Mouse (Mus musculus): ENCODE results near the gene Capns1.

DNA sequence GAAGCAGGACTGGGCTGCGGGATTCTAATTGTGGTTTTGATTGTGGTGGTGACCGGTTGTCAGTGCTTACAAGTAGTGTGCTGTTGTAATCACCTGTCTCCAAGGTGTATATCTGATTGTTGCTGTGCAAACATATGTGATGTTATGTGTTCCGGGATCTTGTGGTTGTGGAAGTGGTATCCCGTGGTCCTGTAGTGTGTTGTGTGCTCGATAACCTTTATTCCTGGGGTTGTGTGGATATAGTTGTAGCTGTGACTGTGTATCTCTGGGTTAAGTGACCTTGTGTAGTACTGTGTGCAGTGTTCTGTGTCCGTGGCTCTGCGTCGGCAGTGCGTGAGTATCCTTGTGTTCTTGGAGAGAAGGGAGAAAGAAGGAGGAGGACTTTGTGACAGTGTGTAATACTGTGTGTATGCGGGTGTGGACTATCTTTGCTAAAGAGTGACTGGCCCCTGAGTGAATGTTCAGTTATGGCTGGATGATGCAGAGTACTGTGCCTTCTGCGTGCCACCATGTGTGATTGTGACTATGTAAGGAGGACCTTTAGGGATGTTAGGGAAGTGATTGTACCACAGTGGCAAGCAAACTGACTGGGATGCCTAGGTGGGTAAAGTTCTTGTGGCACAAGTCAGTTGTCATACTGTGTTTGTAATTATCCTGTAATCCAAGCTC, 28.2 kb downstream of the Capns1 start:
- TF ChIP-seq CTCF (IDR thresholded peaks at IDR 0.05) (no peak), EP300 (IDR thresholded peaks at IDR 0.05; ENCODE audit: insufficient read depth, low read depth, low read length) (no peak)
